Mouse (Mus musculus): Measurements from ENCODE around the gene Arl2bp. TPM values are rescaled to one million over a fixed set of nuclear protein-coding genes. Genes with fewer than 3 reads are reported as not detected.
A peak's percentile ranks its signal among the peaks of the same experiment; 100 is the strongest.

The Arl2bp gene
- polyA plus RNA-seq (2015; fragmentation: Nextera tagmentation; extraction: Ambion mirVana) = 138 and 142 TPM in 2 replicates

- H3K27ac ChIP-seq = peak within 1 kb of the TSS; percentile 81
- peak; percentile 99 for ATAC-seq (replicated peaks; ENCODE audit: low FRiP score)
- H3K4me1 ChIP-seq = peaks cover 14% of the 10 kb centered on the region
- H3K4me2 ChIP-seq = peak within 1 kb of the TSS; percentile 77
- WGBS = under 1% methylated on average over 74 of the region's 74 CpGs
- peaks cover 34% of the 10 kb centered on the region for H3K36me3 ChIP-seq
- no peaks in the 10 kb centered on the region for H3K9me3 ChIP-seq (replicated peaks)
- H3K9ac ChIP-seq = peak within 1 kb of the TSS; percentile 79
- no peaks in the 10 kb centered on the region for H3K27me3 ChIP-seq
- peak within 1 kb of the TSS; percentile 90 for H3K4me3 ChIP-seq (replicated peaks)
Observed at GRCm38 (mm10) chr8:94666456-94667308, at the start of gene Arl2bp. Gene Arl2bp, plus strand, starts transcription at chr8:94666600.

- Histone ChIP-seq H3K27ac (no peak overlapping the region), H3K27me3 (no peaks in the 10 kb centered on the region), H3K4me1 (no peaks in the 10 kb centered on the region), H3K36me3 (peaks cover 52% of the 10 kb centered on the region), H3K4me3 (replicated peaks) (no peak overlapping the region), H3K4me2 (no peak overlapping the region), H3K9ac (no peak overlapping the region), H3K9me3 (replicated peaks) (no peaks in the 10 kb centered on the region)
- 81% methylated on average over 1 of the region's 1 CpGs for WGBS
- no peak for ATAC-seq (replicated peaks; ENCODE audit: low FRiP score)
Observed at GRCm38 (mm10) chr8:94624885-94625284, 41.5 kb upstream of the Arl2bp start.

- Histone ChIP-seq H3K4me3 (replicated peaks) (no peak overlapping the region), H3K9ac (no peak overlapping the region), H3K27ac (no peak overlapping the region), H3K9me3 (replicated peaks) (no peaks in the 10 kb centered on the region), H3K4me2 (no peak overlapping the region), H3K4me1 (no peaks in the 10 kb centered on the region), H3K27me3 (no peaks in the 10 kb centered on the region), H3K36me3 (peaks cover 88% of the 10 kb centered on the region)
- WGBS = 80% methylated on average over 2 of the region's 2 CpGs
- ATAC-seq (replicated peaks; ENCODE audit: low FRiP score) = no peak
Observed at GRCm38 (mm10) chr8:94633564-94634194, 32.7 kb upstream of the Arl2bp start.

- Histone ChIP-seq H3K27me3 (no peaks in the 10 kb centered on the region), H3K4me2 (no peak overlapping the region), H3K4me3 (replicated peaks) (no peak overlapping the region), H3K9ac (no peak overlapping the region), H3K9me3 (replicated peaks) (no peaks in the 10 kb centered on the region), H3K27ac (no peak overlapping the region), H3K36me3 (peaks cover 90% of the 10 kb centered on the region), H3K4me1 (no peaks in the 10 kb centered on the region)
- ATAC-seq (replicated peaks; ENCODE audit: low FRiP score) = no peak
Observed at GRCm38 (mm10) chr8:94634211-94634610, 32.2 kb upstream of the Arl2bp start.

GRCm38 (mm10) chr8:94641183-94641582 lies 25.2 kb upstream of the Arl2bp start:
- no peak for ATAC-seq (replicated peaks; ENCODE audit: low FRiP score)
- no peak overlapping the region for H3K4me3 ChIP-seq (replicated peaks)
- peaks cover 91% of the 10 kb centered on the region for H3K36me3 ChIP-seq
- no peaks in the 10 kb centered on the region for H3K9me3 ChIP-seq (replicated peaks)
- H3K4me1 ChIP-seq = no peaks in the 10 kb centered on the region
- no peak overlapping the region for H3K27ac ChIP-seq
- H3K27me3 ChIP-seq = no peaks in the 10 kb centered on the region
- no peak overlapping the region for H3K9ac ChIP-seq
- WGBS = 90% methylated on average over 2 of the region's 2 CpGs
- no peak overlapping the region for H3K4me2 ChIP-seq

- Histone ChIP-seq H3K27me3 (no peaks in the 10 kb centered on the region), H3K4me3 (replicated peaks) (no peak overlapping the region), H3K27ac (no peak overlapping the region), H3K4me1 (no peaks in the 10 kb centered on the region), H3K4me2 (no peak overlapping the region), H3K36me3 (peaks cover 91% of the 10 kb centered on the region), H3K9ac (no peak overlapping the region), H3K9me3 (replicated peaks) (no peaks in the 10 kb centered on the region)
- no peak for ATAC-seq (replicated peaks; ENCODE audit: low FRiP score)
- 88% methylated on average over 3 of the region's 3 CpGs for WGBS
Observed at GRCm38 (mm10) chr8:94641938-94642337, 24.5 kb upstream of the Arl2bp start.

- H3K27ac ChIP-seq = no peak overlapping the region
- no peak for ATAC-seq (replicated peaks; ENCODE audit: low FRiP score)
- no peaks in the 10 kb centered on the region for H3K9me3 ChIP-seq (replicated peaks)
- H3K4me3 ChIP-seq (replicated peaks) = no peak overlapping the region
- no peak overlapping the region for H3K4me2 ChIP-seq
- H3K4me1 ChIP-seq = no peaks in the 10 kb centered on the region
- peaks cover 81% of the 10 kb centered on the region for H3K36me3 ChIP-seq
- H3K27me3 ChIP-seq = no peaks in the 10 kb centered on the region
- H3K9ac ChIP-seq = no peak overlapping the region
- WGBS = 65% methylated on average over 1 of the region's 1 CpGs
Observed at GRCm38 (mm10) chr8:94645202-94645601, 21.2 kb upstream of the Arl2bp start.

GRCm38 (mm10) chr8:94646165-94646564 lies 20.2 kb upstream of the Arl2bp start:
- Histone ChIP-seq H3K9me3 (replicated peaks) (no peaks in the 10 kb centered on the region), H3K36me3 (peaks cover 79% of the 10 kb centered on the region), H3K9ac (no peak overlapping the region), H3K4me1 (no peaks in the 10 kb centered on the region), H3K4me3 (replicated peaks) (no peak overlapping the region), H3K27ac (no peak overlapping the region), H3K27me3 (no peaks in the 10 kb centered on the region), H3K4me2 (no peak overlapping the region)
- 91% methylated on average over 3 of the region's 3 CpGs for WGBS
- no peak for ATAC-seq (replicated peaks; ENCODE audit: low FRiP score)

GRCm38 (mm10) chr8:94649496-94649895 lies 16.9 kb upstream of the Arl2bp start:
- no peak for ATAC-seq (replicated peaks; ENCODE audit: low FRiP score)
- Histone ChIP-seq H3K9ac (no peak overlapping the region), H3K4me1 (no peaks in the 10 kb centered on the region), H3K36me3 (peaks cover 81% of the 10 kb centered on the region), H3K9me3 (replicated peaks) (no peaks in the 10 kb centered on the region), H3K27ac (no peak overlapping the region), H3K4me2 (no peak overlapping the region), H3K4me3 (replicated peaks) (no peak overlapping the region), H3K27me3 (no peaks in the 10 kb centered on the region)
- WGBS = 75% methylated on average over 3 of the region's 3 CpGs

GRCm38 (mm10) chr8:94652951-94653350 lies 13.4 kb upstream of the Arl2bp start:
- no peak overlapping the region for H3K4me3 ChIP-seq (replicated peaks)
- H3K4me1 ChIP-seq = no peaks in the 10 kb centered on the region
- peaks cover 84% of the 10 kb centered on the region for H3K36me3 ChIP-seq
- ATAC-seq (replicated peaks; ENCODE audit: low FRiP score) = no peak
- H3K27ac ChIP-seq = no peak overlapping the region
- no peaks in the 10 kb centered on the region for H3K9me3 ChIP-seq (replicated peaks)
- H3K9ac ChIP-seq = no peak overlapping the region
- no peaks in the 10 kb centered on the region for H3K27me3 ChIP-seq
- no peak overlapping the region for H3K4me2 ChIP-seq
- WGBS = 92% methylated on average over 3 of the region's 3 CpGs

- Histone ChIP-seq H3K4me3 (replicated peaks) (no peak overlapping the region), H3K36me3 (peaks cover 83% of the 10 kb centered on the region), H3K4me1 (no peaks in the 10 kb centered on the region), H3K9ac (no peak overlapping the region), H3K4me2 (no peak overlapping the region), H3K27ac (no peak overlapping the region), H3K9me3 (replicated peaks) (no peaks in the 10 kb centered on the region), H3K27me3 (no peaks in the 10 kb centered on the region)
- ATAC-seq (replicated peaks; ENCODE audit: low FRiP score) = no peak
Observed at GRCm38 (mm10) chr8:94654994-94655393, 11.4 kb upstream of the Arl2bp start.

GRCm38 (mm10) chr8:94658031-94658430 lies 8.4 kb upstream of the Arl2bp start:
- Histone ChIP-seq H3K9ac (no peak overlapping the region), H3K27me3 (no peaks in the 10 kb centered on the region), H3K27ac (no peak overlapping the region), H3K36me3 (peaks cover 59% of the 10 kb centered on the region), H3K4me1 (no peaks in the 10 kb centered on the region), H3K4me3 (replicated peaks) (no peak overlapping the region), H3K9me3 (replicated peaks) (no peaks in the 10 kb centered on the region), H3K4me2 (no peak overlapping the region)
- no peak for ATAC-seq (replicated peaks; ENCODE audit: low FRiP score)
- 94% methylated on average over 2 of the region's 2 CpGs for WGBS

All from kidney, embryonic 15.5 days (tissue).